Mouse (Mus musculus): ENCODE results near the gene Mctp2. TPM values are rescaled to one million over a fixed set of nuclear protein-coding genes. Genes with fewer than 3 reads are reported as not detected.

Mctp2 gene
- polyA plus RNA-seq, 1 experiment, result not detected

GRCm38 (mm10) chr7:72096433-72096832 is 210.0 kb downstream of the Mctp2 start:
- Histone ChIP-seq H3K36me3 (ENCODE audit: control insufficient read depth) (no peaks in the 10 kb centered on the region), H3K4me3 (replicated peaks) (no peak overlapping the region), H3K27me3 (ENCODE audit: control insufficient read depth) (no peaks in the 10 kb centered on the region), H3K4me1 (ENCODE audit: control insufficient read depth) (no peaks in the 10 kb centered on the region), H3K9me3 (ENCODE audit: control insufficient read depth, low read length) (no peaks in the 10 kb centered on the region)
- TF ChIP-seq TAL1 (IDR thresholded peaks at IDR 0.05; ENCODE audit: low read length), result no peak
- no peak for TF ChIP-seq GATA1 (IDR thresholded peaks at IDR 0.05; ENCODE audit: low read length)

GRCm38 (mm10) chr7:72089463-72090175 is 216.8 kb downstream of the Mctp2 start:
- H3K36me3 ChIP-seq (ENCODE audit: control insufficient read depth), result no peaks in the 10 kb centered on the region
- H3K4me1 ChIP-seq (ENCODE audit: control insufficient read depth), result no peaks in the 10 kb centered on the region
- no peak overlapping the region for H3K4me3 ChIP-seq (replicated peaks)
- H3K27me3 ChIP-seq (ENCODE audit: control insufficient read depth), result no peaks in the 10 kb centered on the region
- no peak for TF ChIP-seq GATA1 (IDR thresholded peaks at IDR 0.05; ENCODE audit: low read length)
- TF ChIP-seq TAL1 (IDR thresholded peaks at IDR 0.05; ENCODE audit: low read length), result no peak
- no peaks in the 10 kb centered on the region for H3K9me3 ChIP-seq (ENCODE audit: control insufficient read depth, low read length)

GRCm38 (mm10) chr7:72080705-72081104 is 225.7 kb downstream of the Mctp2 start:
- no peak for TF ChIP-seq TAL1 (IDR thresholded peaks at IDR 0.05; ENCODE audit: low read length)
- no peak for TF ChIP-seq GATA1 (IDR thresholded peaks at IDR 0.05; ENCODE audit: low read length)
- no peaks in the 10 kb centered on the region for H3K9me3 ChIP-seq (ENCODE audit: control insufficient read depth, low read length)
- no peaks in the 10 kb centered on the region for H3K36me3 ChIP-seq (ENCODE audit: control insufficient read depth)
- no peaks in the 10 kb centered on the region for H3K27me3 ChIP-seq (ENCODE audit: control insufficient read depth)
- H3K4me1 ChIP-seq (ENCODE audit: control insufficient read depth), result no peaks in the 10 kb centered on the region
- no peak overlapping the region for H3K4me3 ChIP-seq (replicated peaks)

DNA sequence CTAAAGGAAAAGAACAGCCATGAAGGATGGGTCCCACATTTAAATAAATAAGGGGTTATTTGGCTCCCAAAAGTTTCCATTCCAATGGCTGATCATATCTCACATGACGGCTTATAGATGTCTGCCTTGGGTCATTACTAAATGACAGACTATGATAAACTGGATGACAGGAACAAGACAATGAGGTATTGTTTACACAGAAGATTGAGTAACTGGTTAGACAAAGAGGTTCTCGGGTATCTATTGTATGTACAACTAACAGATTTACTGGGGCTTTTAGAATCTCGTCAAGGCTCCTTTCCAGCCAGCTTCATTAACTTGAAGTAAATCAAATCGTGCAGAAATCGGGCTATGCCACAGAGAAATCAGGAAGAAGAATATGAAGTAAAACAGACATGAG is 227.5 kb downstream of the Mctp2 start:
- H3K9me3 ChIP-seq (ENCODE audit: control insufficient read depth, low read length), result no peaks in the 10 kb centered on the region

DNA sequence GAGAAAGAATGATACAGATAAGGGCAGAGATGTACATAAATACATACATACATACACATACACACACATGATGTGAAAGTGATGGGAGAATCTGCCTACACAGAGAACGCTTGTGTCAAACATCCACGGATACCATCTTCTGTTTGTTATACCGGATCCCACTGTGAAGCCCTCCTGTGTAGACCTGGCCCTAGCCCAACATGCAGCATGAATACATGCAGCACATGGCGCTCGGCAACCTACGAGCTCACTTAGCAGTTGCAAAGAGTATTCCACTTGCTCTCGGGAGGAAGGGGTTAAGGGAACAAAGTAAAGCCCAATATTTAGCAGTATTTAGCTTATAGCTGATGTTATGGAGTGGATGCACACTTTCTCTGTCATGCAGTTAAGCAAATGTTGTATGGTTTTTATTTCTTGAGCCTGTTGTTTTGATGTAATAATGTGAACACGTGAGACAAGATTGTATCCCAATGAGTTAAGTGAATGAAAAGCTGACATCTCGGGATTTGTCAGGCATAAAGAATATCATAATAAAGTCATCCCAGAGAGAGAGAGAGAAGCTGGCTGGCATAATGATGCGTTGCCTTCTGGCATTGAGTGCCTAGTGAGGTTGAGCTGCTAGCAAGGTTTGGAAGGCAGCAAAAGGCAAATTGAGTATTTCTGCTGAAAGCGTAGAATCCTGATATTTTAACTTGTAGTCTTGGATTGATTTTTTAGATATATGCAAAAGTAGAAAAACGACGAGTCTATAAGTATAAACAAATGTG is 234.8 kb downstream of the Mctp2 start:
- Histone ChIP-seq H3K4me1 (ENCODE audit: control insufficient read depth) (no peaks in the 10 kb centered on the region), H3K36me3 (ENCODE audit: control insufficient read depth) (no peaks in the 10 kb centered on the region), H3K9me3 (ENCODE audit: control insufficient read depth, low read length) (no peaks in the 10 kb centered on the region), H3K4me3 (replicated peaks) (no peak overlapping the region), H3K27me3 (ENCODE audit: control insufficient read depth) (no peaks in the 10 kb centered on the region)
- TF ChIP-seq GATA1 (IDR thresholded peaks at IDR 0.05; ENCODE audit: low read length) (no peak), TAL1 (IDR thresholded peaks at IDR 0.05; ENCODE audit: low read length) (no peak)

More for the DNA sequence above, 227.5 kb downstream of the Mctp2 start:
- Histone ChIP-seq H3K4me1 (ENCODE audit: control insufficient read depth) (no peaks in the 10 kb centered on the region), H3K36me3 (ENCODE audit: control insufficient read depth) (no peaks in the 10 kb centered on the region), H3K4me3 (replicated peaks) (no peak overlapping the region), H3K27me3 (ENCODE audit: control insufficient read depth) (no peaks in the 10 kb centered on the region)
- TF ChIP-seq GATA1 (IDR thresholded peaks at IDR 0.05; ENCODE audit: low read length) (no peak), TAL1 (IDR thresholded peaks at IDR 0.05; ENCODE audit: low read length) (no peak)

DNA sequence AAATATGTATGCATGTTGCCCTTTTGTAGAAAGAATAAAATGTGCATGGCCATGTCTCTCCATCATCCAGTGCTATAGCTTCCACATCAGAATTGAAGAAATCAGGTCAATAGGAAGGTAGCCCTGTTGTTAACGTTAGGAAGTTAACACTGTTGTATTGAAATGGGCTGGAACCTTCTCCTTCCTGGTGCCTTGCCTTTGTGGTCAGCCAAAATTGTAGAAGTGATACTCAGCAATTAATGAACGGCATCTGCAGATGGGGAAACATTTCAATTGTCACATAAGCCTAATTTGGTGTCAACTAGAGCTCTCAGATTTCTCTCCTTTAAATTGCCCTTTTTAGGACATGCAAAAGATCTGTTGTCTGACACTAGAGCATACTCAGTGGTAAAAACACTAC is 238.0 kb downstream of the Mctp2 start:
- Histone ChIP-seq H3K9me3 (ENCODE audit: control insufficient read depth, low read length) (no peaks in the 10 kb centered on the region), H3K4me1 (ENCODE audit: control insufficient read depth) (no peaks in the 10 kb centered on the region), H3K4me3 (replicated peaks) (no peak overlapping the region), H3K27me3 (ENCODE audit: control insufficient read depth) (no peaks in the 10 kb centered on the region), H3K36me3 (ENCODE audit: control insufficient read depth) (no peaks in the 10 kb centered on the region)
- TF ChIP-seq TAL1 (IDR thresholded peaks at IDR 0.05; ENCODE audit: low read length), result no peak

DNA sequence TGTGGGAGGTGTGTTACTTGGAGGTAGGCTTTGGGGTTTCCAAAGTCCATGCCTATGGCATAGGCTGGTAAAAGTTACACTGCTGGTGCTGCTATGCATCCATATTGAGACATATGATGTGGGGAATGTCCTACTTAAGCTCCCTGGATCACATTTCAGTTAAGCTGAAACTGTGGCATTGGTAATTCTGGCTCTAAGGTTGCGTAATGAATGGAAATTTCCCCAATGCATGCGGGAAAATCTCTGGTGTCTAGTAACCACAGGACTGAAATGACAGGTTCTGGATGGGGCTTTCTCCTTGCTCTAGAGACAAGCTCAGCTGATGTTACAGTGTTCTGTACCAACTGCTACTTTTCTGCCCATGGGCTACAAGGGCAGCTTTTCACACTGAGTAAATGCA is 240.1 kb downstream of the Mctp2 start:
- TF ChIP-seq GATA1 (IDR thresholded peaks at IDR 0.05; ENCODE audit: low read length), result no peak
- TF ChIP-seq TAL1 (IDR thresholded peaks at IDR 0.05; ENCODE audit: low read length), result no peak
- Histone ChIP-seq H3K4me3 (replicated peaks) (no peak overlapping the region), H3K9me3 (ENCODE audit: control insufficient read depth, low read length) (no peaks in the 10 kb centered on the region), H3K4me1 (ENCODE audit: control insufficient read depth) (no peaks in the 10 kb centered on the region), H3K27me3 (ENCODE audit: control insufficient read depth) (no peaks in the 10 kb centered on the region), H3K36me3 (ENCODE audit: control insufficient read depth) (no peaks in the 10 kb centered on the region)

DNA sequence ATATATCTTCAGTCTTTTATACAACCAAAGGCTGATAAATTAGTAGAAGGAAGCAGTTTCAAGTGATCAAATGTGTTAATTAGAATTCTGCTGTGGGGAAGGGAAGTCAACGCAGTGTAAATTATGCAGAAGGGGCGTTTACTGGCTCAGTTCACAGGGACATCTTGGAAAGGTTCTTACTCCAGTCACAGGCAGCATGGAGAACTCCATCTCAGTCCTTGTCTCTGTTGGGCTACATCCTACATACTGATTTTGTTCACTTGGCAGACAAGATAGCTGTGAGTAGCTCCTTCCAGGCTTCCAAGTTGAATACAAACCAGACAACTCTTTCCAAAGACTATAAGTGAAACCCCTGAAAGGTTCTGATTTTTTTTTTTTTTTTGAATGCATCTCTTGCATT is 254.6 kb downstream of the Mctp2 start:
- Histone ChIP-seq H3K4me3 (replicated peaks) (no peak overlapping the region), H3K9me3 (ENCODE audit: control insufficient read depth, low read length) (no peaks in the 10 kb centered on the region), H3K36me3 (ENCODE audit: control insufficient read depth) (no peaks in the 10 kb centered on the region), H3K4me1 (ENCODE audit: control insufficient read depth) (no peaks in the 10 kb centered on the region), H3K27me3 (ENCODE audit: control insufficient read depth) (no peaks in the 10 kb centered on the region)
- TF ChIP-seq TAL1 (IDR thresholded peaks at IDR 0.05; ENCODE audit: low read length) (no peak), GATA1 (IDR thresholded peaks at IDR 0.05; ENCODE audit: low read length) (no peak)
